Mouse (Mus musculus) liver, embryonic 14.5 days (tissue): ENCODE measurements at regions not wholly inside any gene's neighbourhood (a gene's known extent, or its start where the extent isn't known, plus 50 kb on each side); places are given as distances from the start of the nearest gene placed in this dataset.

Experiments
- CTCF ChIP-seq: IDR thresholded peaks from 2 replicates; pipeline ENCODE4 v1.5.1; 2016; ENCODE audit warnings: antibody characterized with exemption, low read depth, control low read depth
- EP300 ChIP-seq: IDR thresholded peaks from 2 replicates; pipeline ENCODE4 v1.6.1; 2016; ENCODE audit warnings: antibody characterized with exemption, low read depth

DNA sequence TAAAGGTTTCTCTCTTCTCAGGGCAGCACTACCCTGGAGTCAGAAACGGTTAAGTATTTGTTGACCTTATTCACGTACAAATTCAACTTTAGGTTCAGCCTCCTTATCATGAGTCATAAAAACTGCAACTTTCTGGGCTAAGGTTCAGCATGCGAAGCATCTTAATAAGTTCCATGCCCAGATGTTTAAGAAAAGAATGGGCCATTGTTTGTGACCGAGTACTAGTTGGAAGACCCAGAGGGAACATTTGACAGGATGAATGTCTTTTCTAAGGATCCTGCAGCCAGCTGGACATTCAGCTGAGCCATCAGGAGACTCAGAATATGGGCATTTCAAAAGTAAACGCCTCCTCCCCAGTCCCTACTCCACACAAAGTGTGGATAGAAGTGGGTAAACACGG is 183.5 kb upstream of the Lrig3 start:
- TF ChIP-seq EP300 (no peak), CTCF (no peak)
